Mouse (Mus musculus) monocyte, adult 5-6 weeks (primary cell): ENCODE results near the gene Pdzd2. TPM values are rescaled to one million over a fixed set of nuclear protein-coding genes. Genes with fewer than 3 reads are reported as not detected.

Experiments
- ATAC-seq: fragments of 153-309, 156-312 bp; replicated peaks from 2 replicates; pipeline ENCODE4 v1.8.0; 2017; ENCODE audit warnings: mild to moderate bottlenecking; ENCODE audit not compliant: low TSS enrichment, insufficient number of reproducible peaks, severe bottlenecking, poor library complexity, low FRiP score
- total RNA-seq: library from RNA; stranded (forward); fragments of 200-1000, 200-491, 200-594 nt; gene quantifications from 3 replicates; pipeline ENCODE4 v1.2.3, GENCODE M21; 2017

Gene Pdzd2
- total RNA-seq, 1 experiment from 2014 or later, result 5.9 TPM

DNA sequence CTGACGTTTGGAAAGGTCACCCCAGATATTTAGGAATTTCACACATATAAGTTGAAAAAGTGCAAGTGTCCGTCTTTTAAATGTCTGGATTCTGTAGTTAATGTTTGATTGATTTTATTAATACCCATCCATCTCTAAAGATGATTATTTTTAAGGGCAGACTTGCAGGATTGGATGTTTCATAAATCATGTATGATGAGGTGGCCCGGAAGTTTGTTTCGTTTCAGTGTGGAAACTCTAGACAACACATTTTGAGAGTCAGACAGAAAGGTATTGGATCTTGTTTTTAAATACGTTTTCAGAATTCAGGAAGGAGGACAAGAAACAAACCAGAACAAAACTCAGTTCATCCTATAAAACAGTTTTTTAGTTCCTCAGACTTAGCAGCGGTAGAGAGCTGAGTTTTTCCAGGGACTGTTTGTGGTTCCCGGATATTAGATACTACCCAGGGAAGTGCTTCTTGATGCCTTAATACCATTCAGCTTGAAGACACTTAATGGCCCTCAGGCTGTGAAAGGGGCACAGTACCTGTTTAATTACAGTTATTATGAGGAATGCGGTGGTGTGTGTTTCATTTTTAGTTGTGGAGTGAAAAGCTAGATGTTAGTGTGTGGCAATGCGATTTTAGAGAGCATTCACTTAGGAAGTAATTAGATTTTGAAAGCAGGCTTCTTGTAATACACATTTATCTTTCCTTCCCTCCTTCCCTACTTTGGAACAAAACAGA is 416.9 kb downstream of the Pdzd2 start:
- ATAC-seq, result no peak

DNA sequence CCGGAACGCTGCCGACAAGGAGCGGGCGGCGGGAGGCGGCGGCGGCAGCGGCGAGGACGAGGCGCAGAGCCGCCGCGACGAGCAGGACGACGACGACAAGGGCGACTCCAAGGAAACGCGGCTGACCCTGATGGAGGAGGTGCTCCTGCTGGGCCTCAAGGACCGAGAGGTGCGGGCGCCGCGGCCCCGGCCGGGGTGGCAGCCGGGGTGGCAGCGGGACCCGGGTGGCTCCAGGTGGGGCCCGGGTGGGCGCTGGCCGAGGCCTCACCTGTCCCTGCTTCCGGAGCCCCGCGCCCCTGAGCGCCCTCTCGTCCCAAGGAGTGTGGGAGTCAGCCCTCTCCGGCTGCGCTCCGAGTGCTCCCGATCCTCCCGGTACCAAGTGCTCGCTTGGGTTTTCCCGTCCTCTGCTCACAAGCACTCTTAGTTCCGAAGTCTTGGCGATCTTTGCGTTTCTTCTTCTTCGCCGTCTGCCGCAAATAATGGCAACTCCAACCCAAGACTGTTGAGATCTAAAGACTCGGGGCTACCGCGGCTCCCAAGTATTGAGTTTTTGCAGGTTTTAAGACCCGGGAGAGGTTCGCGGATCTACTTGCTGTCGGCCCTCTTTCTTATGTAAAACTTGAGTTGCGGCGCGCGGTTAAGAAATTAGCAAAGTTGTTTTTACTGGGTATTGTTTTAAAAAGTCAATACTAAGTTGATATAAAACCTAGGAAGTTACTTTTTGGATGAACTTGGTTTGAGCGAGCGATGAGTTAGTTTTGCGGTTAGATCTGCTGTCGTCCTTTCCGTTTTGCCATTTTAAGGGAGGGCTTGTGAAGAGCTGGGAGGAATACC is 417.7 kb downstream of the Pdzd2 start, which contains the start of gene 1810049J17Rik:
1810049J17Rik (minus strand) TSS at position 112 of the 834 bp plus-strand sequence.
- 0 out of 2 replicates have a peak, but pooled peaks have one; percentile 10 for ATAC-seq

DNA sequence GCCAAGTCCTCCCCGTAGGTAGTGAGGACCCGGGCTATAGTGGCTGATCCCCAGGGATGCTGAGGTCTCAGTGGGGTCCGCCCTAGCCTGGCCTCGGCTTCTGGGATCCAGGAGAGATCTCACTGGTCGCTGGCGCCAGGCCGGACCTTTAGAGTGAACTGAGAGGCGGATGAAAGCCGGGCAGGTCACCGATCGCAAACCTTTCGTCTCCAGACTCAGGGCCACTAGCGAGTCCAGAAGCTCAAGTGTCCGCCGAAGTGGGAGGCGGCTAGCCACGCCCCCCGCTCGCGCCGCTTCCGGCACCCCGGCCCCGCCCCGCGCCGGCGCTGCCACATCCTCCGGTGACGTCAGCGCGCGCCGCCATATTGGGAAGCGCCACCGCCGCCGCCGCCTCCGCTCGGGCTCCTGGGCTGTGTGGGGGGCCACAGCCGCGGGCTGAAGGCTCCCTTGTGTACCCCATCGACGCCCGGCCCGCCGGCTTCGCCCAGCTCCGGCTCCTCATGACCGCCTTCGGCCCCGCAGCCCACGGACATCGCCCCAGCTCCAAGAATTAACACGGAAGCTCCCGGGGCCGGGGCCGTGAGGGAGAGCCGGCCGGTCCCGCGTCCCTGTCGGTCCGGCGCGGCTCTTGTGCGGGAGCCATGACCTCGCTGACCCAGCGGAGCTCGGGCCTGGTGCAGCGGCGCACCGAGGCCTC is 418.5 kb downstream of the Pdzd2 start, which contains the start of gene Golph3:
Golph3 (plus strand) TSS at position 360 of the 697 bp plus-strand sequence.
- peak; percentile 75 for ATAC-seq

DNA sequence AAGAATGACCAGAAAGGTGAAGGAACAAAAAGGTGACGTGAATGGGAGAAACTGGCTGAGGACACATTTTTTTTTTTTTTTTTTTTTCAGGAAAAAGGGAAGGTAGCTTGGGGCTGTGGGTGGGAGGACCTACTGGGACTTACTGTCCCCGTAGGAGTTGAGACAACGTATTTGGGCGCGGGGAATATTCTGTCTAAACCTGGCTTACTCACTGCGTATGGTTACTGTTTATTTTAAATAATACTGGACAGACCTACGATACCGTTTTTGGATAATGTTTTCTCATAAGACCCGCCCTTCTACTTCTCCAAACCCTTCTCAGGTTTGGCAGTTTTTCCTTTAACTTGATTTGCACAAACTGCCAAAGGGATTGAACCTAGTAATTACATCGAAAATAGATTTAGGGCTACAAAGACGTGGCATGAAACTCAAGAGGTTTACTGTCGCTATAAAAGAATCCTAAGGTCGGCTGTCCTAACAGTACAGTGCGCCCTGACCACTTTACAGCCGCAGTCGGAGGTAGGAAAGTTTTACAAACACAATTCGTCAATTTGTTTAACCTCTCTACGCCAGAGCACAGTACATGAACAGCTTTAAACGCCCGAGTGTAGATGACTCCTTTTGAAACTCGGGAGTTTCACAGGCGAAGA is 419.2 kb downstream of the Pdzd2 start:
- ATAC-seq, result no peak

DNA sequence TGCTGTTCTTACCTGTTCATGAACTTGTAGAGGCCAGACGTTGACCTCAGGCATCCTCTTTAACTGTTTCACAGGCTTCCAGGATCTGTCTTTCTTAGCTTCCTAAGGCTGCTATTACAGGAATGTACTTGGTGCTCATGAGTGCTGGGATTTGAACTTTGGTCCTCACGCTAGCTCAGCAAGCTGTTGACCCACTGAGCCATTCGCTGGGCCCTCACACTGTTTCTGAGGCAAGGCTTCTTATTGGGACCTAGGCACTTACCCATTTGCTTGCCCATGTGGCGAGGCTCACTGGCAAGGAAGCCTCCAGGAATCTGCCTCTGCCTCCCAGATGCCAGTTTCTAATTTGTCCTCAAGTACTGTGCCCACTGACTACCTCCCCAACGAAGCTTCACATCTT is 419.8 kb downstream of the Pdzd2 start:
- no peak for ATAC-seq

DNA sequence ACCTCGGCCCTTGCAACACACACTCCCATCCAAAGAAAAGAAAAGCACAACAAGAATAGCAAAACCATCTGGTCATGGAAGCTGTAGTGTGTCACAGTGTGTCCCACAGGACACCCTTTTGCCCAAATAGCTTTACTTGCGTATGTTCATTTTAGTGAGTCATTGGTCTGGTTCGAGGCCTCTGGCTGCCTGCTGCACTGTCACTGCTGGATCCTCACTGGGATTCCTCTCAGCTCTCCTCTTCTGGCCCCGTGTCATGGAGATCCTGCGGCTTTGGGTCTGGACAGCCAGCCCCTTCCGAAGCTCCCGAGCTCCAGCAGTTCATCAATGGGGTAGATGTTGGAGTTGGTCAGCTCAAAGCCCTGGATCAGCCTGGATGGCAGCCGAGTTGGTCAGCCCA is 421.3 kb downstream of the Pdzd2 start:
- no peak for ATAC-seq

DNA sequence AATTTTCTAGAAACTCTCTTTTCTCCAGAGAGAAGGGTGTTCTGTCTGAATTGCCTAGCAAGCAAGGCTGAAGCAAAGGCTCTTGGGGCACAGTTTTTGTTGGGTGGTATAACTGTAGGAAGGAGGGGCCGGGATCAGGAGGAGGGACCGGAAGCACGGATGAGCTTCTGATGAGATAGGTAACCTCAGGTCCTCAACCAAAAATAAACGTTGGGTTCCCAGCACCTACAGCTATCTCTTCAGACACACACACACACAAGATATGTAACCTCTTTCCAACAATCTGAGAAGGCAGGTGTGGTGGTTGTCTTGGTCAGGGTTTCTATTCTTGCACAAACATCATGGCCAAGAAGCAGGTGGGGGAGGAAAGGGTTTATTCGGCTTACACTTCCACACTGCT is 422.4 kb downstream of the Pdzd2 start:
- no peak for ATAC-seq

DNA sequence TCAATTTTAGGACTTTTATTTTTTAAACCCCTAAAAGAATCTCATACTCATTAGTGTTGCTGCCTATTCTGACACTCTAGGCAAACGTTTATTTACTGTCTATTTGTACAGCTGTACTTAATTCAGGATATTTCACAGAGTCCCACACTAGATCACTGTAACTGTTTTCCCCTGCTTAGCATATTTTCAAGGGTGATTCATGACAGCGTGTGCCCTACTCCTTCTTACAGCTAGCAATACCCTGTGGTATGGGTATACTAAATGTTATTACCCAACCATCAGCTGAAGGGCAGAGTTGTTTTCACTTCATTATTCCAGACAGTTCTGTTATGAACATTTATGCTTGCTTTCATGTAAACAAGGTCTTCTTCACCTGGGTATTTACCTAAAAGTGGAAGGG is 423.7 kb downstream of the Pdzd2 start:
- no peak for ATAC-seq

DNA sequence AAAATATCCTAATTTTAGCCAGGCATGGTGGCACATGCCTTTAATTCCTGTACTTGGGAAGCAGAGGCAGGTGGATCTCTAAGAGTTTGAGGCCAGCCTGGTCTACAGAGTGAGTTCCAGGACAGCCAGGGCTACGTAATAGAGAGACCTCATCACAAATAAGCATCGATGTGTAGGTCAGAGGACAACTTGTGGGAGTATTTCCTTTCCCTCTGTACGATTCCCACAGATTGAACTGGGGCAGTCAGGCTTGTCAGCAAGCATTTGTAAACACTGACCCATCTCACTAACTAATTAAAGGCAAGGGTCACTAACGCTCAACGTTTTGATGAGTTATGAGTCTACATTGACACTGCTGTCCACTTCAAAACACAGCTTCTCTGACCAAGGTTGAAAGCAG is 425.1 kb downstream of the Pdzd2 start:
- no peak for ATAC-seq

DNA sequence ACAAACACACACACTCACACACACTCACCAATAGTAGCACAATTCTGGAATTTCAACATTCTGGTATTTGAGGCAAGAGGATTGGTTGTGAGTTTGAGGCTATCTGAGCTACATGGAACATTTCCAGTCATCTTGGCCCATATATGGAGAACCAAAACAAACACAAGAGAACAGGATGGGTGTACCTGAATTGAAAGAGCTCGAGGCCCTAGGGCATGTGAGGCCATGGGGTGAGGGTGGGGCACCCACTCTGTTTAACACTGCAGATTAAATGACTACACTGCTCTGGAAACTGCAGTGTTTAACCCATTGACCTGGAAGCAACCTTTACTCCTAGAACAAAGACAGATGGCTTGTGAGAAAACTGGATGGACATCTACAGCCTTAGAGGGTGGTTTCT is 426.5 kb downstream of the Pdzd2 start:
- no peak for ATAC-seq

DNA sequence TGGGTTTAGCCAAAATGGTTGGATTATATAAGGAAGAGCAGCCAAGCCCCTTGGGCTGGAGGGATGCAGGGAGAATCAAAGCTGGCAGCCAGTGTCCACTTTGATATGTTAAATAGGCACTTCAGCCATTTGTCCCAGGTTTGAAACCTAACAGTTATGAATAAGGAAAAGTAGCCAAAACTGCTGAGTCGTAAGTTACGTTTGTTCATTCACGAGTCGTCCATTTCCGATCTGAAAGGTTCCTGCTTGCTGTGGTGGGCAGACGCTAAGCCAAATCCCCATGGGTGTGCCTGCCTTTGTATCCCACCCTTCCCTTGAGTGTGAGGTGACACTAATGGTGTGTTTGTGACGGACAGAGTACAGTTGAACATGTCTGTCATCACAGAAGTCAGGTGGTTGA is 428.3 kb downstream of the Pdzd2 start:
- ATAC-seq, result no peak

DNA sequence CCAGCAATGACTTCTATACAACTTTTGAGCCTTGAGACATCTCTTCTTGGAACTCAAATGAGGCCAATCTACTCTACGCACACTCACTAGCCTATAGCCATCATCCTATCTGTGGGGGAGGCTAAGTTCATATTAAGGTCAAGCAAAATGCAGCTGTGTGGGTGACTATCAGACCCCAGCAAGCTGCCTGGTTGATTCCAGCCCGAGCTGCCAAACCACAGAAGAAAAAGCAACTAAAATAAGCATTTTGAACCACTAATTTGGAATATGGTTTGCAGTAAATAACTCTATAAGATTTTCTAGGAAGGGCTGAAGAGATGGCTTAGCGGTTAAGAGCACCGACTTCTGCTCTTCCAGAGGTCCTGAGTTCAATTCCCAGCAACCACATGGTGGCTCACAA is 429.0 kb downstream of the Pdzd2 start:
- ATAC-seq, result no peak

Other genes with a start within 250 kb of the Pdzd2 start
- 9.5 to 24.1 TPM (median 11.3 TPM) in 3 replicates for gene 6030458C11Rik, start 84.7 kb upstream of the Pdzd2 start, total RNA-seq
- 5.7 to 15.3 TPM (median 9.9 TPM) in 3 replicates for gene Drosha, start 84.9 kb upstream of the Pdzd2 start, total RNA-seq